Mouse (Mus musculus) C2C12 (cell line): ENCODE data around the gene Rhobtb3. TPM values are rescaled to one million over a fixed set of nuclear protein-coding genes. Genes with fewer than 3 reads are reported as not detected.

Experiments used
- H3K27me3 ChIP-seq: one replicate; pipeline ENCODE4 v1.6.1; 2011; ENCODE audit not compliant: control insufficient read depth, insufficient read depth, insufficient read length
- H3K36me3 ChIP-seq: one replicate; pipeline ENCODE4 v1.6.1; 2011; ENCODE audit not compliant: control insufficient read depth, insufficient read depth
- H3K4me3 ChIP-seq: one replicate; pipeline ENCODE4 v1.5.1; 2011; ENCODE audit warnings: mild to moderate bottlenecking, control low read depth; ENCODE audit not compliant: poor library complexity, insufficient read depth, severe bottlenecking
- H3K79me2 ChIP-seq: one replicate; pipeline ENCODE4 v1.6.1; 2011; ENCODE audit not compliant: control insufficient read depth, insufficient read depth
- H3K79me3 ChIP-seq: one replicate; pipeline ENCODE4 v1.6.1; 2011; ENCODE audit warnings: low read depth, control low read depth
- H3ac ChIP-seq: one replicate; pipeline ENCODE3; 2011; ENCODE audit warnings: low read depth; ENCODE audit not compliant: control insufficient read depth, insufficient read length
- CEBPB ChIP-seq: IDR thresholded peaks from one replicate; pipeline ENCODE4 v1.6.1; 2011; ENCODE audit warnings: low read depth, mild to moderate bottlenecking, control low read depth, moderate library complexity
- CTCF ChIP-seq: IDR thresholded peaks from one replicate; pipeline ENCODE4 v1.5.1; 2011; ENCODE audit not compliant: control insufficient read depth, insufficient read depth, insufficient read length
- FOSL1 ChIP-seq: IDR thresholded peaks from one replicate; pipeline ENCODE4 v1.8.0; 2011; ENCODE audit warnings: mild to moderate bottlenecking, low read length; ENCODE audit not compliant: poor library complexity, insufficient read depth, severe bottlenecking
- MAX ChIP-seq: IDR thresholded peaks from one replicate; pipeline ENCODE4 v1.6.1; 2011; ENCODE audit warnings: mild to moderate bottlenecking, control low read depth
- MYOD1 ChIP-seq: IDR thresholded peaks from one replicate; pipeline ENCODE4 v1.6.1; 2011; ENCODE audit warnings: low read depth; ENCODE audit not compliant: control insufficient read depth, insufficient read length
- MYOG ChIP-seq: IDR thresholded peaks from one replicate; pipeline ENCODE4 v1.6.1; 2011; ENCODE audit not compliant: control insufficient read depth, insufficient read length; ENCODE audit errors: extremely low read depth
- USF1 ChIP-seq: IDR thresholded peaks from one replicate; pipeline ENCODE4 v1.6.1; 2011; ENCODE audit warnings: low read depth, mild to moderate bottlenecking, control low read depth, moderate library complexity
- polyA plus RNA-seq: library from polyadenylated mRNA; unstranded; fragments of >200 nt; fragmentation: generic; extraction: Trizol; gene quantifications from one replicate; pipeline ENCODE4 v1.2.1, GENCODE M21; 2012; ENCODE audit warnings: missing spikeins

Rhobtb3 gene
- polyA plus RNA-seq, 1 experiment = 10.1 TPM

DNA sequence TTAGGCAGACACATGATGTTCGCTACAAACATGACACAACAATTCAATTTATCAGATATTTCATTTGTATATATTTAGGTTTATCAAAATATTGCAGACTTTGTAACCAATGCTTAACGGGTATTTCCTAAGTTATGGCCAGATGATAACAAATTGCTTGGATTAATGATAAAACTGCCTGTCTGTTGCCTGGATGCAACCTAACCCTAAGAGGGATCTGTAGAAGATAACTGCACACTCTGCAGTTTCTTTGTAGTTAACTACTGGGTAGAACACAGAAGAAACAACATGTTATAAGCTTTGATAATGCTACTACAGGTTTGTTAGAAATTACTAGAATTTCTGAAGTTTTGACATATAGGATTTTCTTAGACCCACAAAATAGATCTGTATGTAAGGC is 32.5 kb upstream of the Rhobtb3 start:
- Histone ChIP-seq H3ac (no peak overlapping the region), H3K36me3 (no peaks in the 10 kb centered on the region), H3K4me3 (no peak overlapping the region), H3K79me2 (no peaks in the 10 kb centered on the region), H3K27me3 (no peaks in the 10 kb centered on the region), H3K79me3 (no peaks in the 10 kb centered on the region)
- TF ChIP-seq MAX (no peak), FOSL1 (no peak), MYOD1 (no peak), USF1 (no peak), CEBPB (no peak), MYOG (no peak), CTCF (no peak)

DNA sequence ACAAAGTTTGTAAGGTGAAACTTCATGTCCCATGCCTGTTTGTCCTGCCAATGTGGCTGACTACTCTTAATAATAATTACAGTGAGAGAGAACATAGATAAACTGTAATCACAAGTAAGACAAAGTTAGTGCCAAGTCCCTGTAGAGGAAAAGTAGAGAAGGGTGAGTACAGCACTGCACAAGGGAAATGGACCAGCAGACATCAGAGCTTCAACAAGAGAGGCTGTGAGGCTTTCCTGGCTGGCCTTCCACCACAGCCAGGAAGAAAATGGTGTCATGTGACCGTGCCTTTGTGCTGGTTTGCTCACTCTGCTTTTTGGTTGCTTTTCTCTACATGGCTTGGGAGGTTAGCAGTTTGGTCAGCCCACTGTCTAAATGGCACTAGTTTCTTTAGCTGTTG is 31.9 kb upstream of the Rhobtb3 start:
- Histone ChIP-seq H3K27me3 (no peaks in the 10 kb centered on the region), H3ac (no peak overlapping the region), H3K79me2 (no peaks in the 10 kb centered on the region), H3K36me3 (no peaks in the 10 kb centered on the region), H3K79me3 (no peaks in the 10 kb centered on the region), H3K4me3 (no peak overlapping the region)
- TF ChIP-seq MYOD1 = no peak
- no peak for TF ChIP-seq CEBPB
- TF ChIP-seq USF1 = no peak
- no peak for TF ChIP-seq FOSL1
- TF ChIP-seq MYOG = no peak
- no peak for TF ChIP-seq CTCF
- no peak for TF ChIP-seq MAX

DNA sequence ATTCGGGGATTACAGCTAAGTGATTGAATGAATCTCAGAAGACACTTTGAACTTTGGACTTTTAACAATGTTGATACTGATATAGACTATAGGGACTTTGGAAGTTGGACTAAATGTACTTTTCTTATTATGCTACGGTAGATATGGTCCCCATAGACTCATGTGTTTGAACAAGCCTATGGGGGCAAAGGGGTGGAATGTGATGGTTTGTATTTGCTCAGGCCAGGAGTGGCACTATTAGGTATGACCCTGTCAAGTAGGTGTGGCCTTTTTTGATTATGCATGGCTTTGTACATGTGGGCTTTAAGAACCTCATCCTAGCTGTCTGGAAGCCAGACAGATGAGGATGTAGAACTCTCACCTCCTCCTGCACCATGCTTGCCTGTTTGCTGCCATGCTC is 30.8 kb upstream of the Rhobtb3 start:
- Histone ChIP-seq H3K79me2 (no peaks in the 10 kb centered on the region), H3K27me3 (no peaks in the 10 kb centered on the region), H3ac (no peak overlapping the region), H3K4me3 (no peak overlapping the region), H3K79me3 (no peaks in the 10 kb centered on the region), H3K36me3 (no peaks in the 10 kb centered on the region)
- no peak for TF ChIP-seq MYOD1
- TF ChIP-seq USF1 = no peak
- TF ChIP-seq FOSL1 = no peak
- no peak for TF ChIP-seq MAX
- no peak for TF ChIP-seq CTCF
- TF ChIP-seq CEBPB = no peak
- no peak for TF ChIP-seq MYOG

DNA sequence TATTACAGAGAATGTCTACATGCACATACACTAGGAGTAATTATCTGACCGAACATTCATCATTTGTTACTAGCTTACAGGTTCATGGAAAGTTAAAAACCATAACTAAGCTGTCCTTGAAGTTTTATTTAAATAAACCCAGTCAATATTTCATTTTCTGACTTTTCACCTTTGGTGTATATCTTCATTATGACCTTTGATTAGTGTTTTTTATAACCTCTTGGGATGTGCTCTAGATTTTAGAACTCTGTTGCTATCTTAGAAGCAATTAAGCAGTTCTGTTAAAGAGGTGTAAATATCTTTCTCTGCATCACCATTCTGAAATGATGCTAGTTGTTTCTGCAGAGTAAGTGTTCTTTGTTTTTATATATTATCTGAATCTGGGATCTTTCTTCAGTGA is 23.1 kb upstream of the Rhobtb3 start, which contains the start of gene Spata9:
Gene Spata9 (plus strand): TSS at position 301 of the 400 bp plus-strand sequence.
- H3K79me2 ChIP-seq = no peaks in the 10 kb centered on the region
- H3K79me3 ChIP-seq = no peaks in the 10 kb centered on the region
- no peaks in the 10 kb centered on the region for H3K36me3 ChIP-seq
- no peaks in the 10 kb centered on the region for H3K27me3 ChIP-seq
- H3ac ChIP-seq = no peak within 1 kb of the TSS
- no peak for TF ChIP-seq MYOG
- TF ChIP-seq MAX = no peak
- no peak for TF ChIP-seq USF1
- TF ChIP-seq CEBPB = no peak
- no peak for TF ChIP-seq CTCF
- TF ChIP-seq FOSL1 = no peak
- no peak for TF ChIP-seq MYOD1
- no peak within 1 kb of the TSS for H3K4me3 ChIP-seq

DNA sequence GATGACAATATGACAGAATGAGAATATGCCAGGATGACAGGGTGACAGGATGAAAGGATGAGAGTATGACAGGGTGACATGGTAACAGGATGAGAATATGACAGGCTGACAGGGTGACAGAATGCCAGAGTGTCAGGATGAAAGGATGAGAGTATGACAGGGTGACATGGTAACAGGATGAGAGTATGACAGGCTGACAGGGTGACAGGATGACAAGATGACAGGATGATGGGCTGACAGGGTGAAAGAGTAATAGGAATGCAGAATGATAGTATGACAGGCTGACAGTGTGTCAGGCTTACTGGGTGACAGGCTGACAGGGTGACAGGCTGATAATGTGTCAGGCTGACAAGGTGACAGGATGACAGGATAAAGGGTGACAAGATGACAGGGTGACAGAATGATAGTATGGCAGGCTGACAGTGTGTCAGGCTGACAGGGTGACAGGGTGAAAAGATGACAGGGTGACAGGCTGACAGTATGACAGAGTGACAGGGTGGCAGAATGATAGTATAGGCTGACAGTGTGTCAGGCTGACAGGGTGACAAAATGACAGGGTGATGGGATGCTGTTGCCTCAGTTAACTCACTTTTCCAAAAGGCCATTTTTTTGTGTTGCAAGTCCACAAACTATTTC is 11.8 kb upstream of the Rhobtb3 start:
- Histone ChIP-seq H3K27me3 (no peaks in the 10 kb centered on the region), H3K79me2 (no peaks in the 10 kb centered on the region), H3K79me3 (no peaks in the 10 kb centered on the region), H3ac (no peak overlapping the region), H3K4me3 (no peak overlapping the region), H3K36me3 (no peaks in the 10 kb centered on the region)
- TF ChIP-seq CTCF (no peak), FOSL1 (no peak), CEBPB (no peak), MYOG (no peak), MAX (no peak), USF1 (no peak), MYOD1 (no peak)

DNA sequence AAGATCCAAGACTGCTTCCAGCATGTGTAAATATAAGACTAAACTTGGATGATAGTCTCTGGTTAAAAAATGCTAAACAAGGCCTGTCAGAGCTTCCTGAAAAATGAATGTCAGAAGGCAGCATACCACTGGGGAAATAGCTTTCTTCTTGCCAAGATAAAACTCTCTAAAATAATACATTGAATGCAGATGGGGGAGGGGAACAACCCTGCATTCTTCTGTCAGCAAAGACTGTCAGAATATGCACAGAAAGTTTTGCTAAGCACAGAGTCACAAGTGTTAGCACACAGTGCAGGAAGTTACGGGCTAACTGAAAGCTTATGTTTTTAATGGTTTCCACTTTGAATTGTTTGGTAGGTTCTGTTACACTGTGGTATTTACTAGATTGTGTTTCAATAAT is 6.6 kb upstream of the Rhobtb3 start:
- Histone ChIP-seq H3K36me3 (no peaks in the 10 kb centered on the region), H3K79me2 (no peaks in the 10 kb centered on the region), H3K27me3 (no peaks in the 10 kb centered on the region), H3K4me3 (no peak overlapping the region), H3ac (no peak overlapping the region), H3K79me3 (no peaks in the 10 kb centered on the region)
- TF ChIP-seq CEBPB (no peak), MAX (no peak), CTCF (no peak), MYOG (no peak), MYOD1 (no peak), FOSL1 (no peak), USF1 (no peak)
